Mouse (Mus musculus) kidney, adult 2 months (tissue): ENCODE measurements around the gene Spdye4c.

Experiments used
- CTCF ChIP-seq: fragments of 200-500 bp; conservative IDR thresholded peaks from 2 replicates; pipeline ENCODE4 v1.5.1; 2011; ENCODE audit warnings: low read depth, mild to moderate bottlenecking, control low read depth, low read length, moderate library complexity, mixed read lengths; ENCODE audit not compliant: insufficient read depth, insufficient read length
- POLR2A ChIP-seq: fragments of 200-500 bp; IDR thresholded peaks from one replicate; pipeline ENCODE4 v1.6.1; 2011; ENCODE audit warnings: low read depth, low read length, control low read depth

DNA sequence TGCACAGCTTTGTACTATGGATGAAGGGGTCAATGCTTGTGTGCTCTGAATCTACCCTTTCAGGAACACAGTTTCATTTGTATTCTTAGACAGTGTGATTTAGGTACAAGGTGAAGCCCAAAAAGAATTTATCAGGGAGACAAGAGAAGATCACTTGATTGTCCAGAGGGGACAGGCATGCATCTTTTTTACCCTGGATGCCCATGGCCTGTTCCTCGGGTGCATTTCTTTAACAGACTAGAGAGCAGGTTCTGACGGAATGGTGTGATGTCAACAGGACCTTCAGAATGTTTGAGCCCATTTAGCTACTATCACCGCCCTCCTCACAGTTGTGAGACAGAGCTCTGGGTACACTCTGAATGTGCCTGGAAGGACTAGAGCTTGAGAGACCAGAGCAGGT lies at the start of gene Spdye4c:
- TF ChIP-seq POLR2A (no peak), CTCF (no peak)
